Mouse (Mus musculus) thymus, adult 2 months (tissue): ENCODE data around the gene Abca1.

ENCODE experiments used
- CTCF ChIP-seq: fragments of 200-500 bp; IDR thresholded peaks from 2 replicates; pipeline ENCODE4 v1.5.1; 2012; ENCODE audit warnings: mild to moderate bottlenecking, control low read depth, low read length, moderate library complexity, borderline replicate concordance; ENCODE audit not compliant: control insufficient read depth, poor library complexity, insufficient read depth; ENCODE audit errors: extremely low read depth
- POLR2A ChIP-seq: fragments of 200-500 bp; IDR thresholded peaks from 2 replicates; pipeline ENCODE4 v1.6.1; 2012; ENCODE audit warnings: mild to moderate bottlenecking, low read length, control low read depth, moderate library complexity; ENCODE audit not compliant: control insufficient read depth, poor library complexity, insufficient read depth; ENCODE audit errors: extremely low read depth

DNA sequence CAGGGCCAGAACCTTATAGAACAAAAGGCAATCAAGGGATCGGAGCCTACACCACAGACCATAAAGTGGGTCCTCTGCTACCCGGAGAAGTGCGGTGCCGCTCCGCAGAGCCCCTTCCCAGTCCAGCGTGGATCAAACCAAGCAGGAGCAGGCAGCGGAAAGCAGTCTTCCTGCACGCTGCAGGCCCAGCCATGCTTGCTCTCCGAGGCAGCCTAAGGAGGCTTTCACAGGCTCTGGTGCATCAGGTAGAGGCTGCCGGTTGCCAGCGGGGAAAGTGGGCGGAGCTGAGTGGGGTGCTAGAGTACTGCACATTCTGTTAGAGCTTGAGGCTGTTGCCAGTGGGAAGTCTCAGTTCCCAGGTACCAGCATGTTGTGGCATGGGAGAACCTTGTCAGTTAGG is 170.4 kb downstream of the Abca1 start, which contains the start of gene Nipsnap3a:
- TF ChIP-seq CTCF, result no peak
- TF ChIP-seq POLR2A, result no peak
